Mouse (Mus musculus) gastrocnemius, postnatal 14 days (tissue): ENCODE measurements around the gene Bik. TPM values are rescaled to one million over a fixed set of nuclear protein-coding genes. Genes with fewer than 3 reads are reported as not detected.

Experiments
- DNase-seq: peaks from one replicate; pipeline ENCODE4 v3.0.0; 2021; ENCODE audit warnings: mixed read lengths
- intact Hi-C: fragments of 180-260 bp; cut with DNase I; formaldehyde crosslinking; loops from one replicate; pipeline ENCODE4 v1.15.1; 2025; ENCODE audit warnings: low total_unique reads
- total RNA-seq, 2 experiments: library from RNA; stranded (reverse); gene quantifications; 2 replicates each; pipeline ENCODE4 v1.2.3; 2021

Bik gene
- total RNA-seq, 2 experiments from 2014 or later: 2.8 to 3.2 TPM

- intact Hi-C loops: no loop called here
- DNase-seq: no peak
These were observed 43.0 kb downstream of the Bik start for GRCm38 (mm10) chr15:83569682-83570081.

GRCm38 (mm10) chr15:83570641-83571040 is 44.0 kb downstream of the Bik start:
- DNase-seq: no peak
- intact Hi-C loops: no loop called here

DNA sequence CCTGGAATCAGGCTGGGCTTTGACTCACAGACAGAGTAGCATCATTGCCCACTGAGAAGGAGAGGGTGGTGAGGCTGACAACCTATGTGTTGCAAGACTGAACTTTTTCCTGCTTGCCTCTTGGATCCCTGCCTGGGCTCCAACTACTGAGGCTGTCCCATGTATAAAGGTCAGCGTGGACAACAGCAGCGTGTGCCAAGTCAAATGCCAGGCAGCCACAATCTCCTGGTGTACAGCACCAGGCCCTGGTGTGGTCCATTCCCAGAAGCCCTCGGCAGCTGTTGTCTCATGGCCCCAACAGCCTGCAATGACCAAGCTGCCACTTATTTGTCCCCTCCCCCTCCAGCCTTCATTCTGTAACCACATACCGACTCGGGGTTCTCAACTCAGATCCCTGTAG is 45.0 kb downstream of the Bik start:
- intact Hi-C loops: no loop called here
- DNase-seq: no peak

GRCm38 (mm10) chr15:83572132-83572531 is 45.5 kb downstream of the Bik start:
- no peak for DNase-seq
- intact Hi-C loops: no loop called here

DNA sequence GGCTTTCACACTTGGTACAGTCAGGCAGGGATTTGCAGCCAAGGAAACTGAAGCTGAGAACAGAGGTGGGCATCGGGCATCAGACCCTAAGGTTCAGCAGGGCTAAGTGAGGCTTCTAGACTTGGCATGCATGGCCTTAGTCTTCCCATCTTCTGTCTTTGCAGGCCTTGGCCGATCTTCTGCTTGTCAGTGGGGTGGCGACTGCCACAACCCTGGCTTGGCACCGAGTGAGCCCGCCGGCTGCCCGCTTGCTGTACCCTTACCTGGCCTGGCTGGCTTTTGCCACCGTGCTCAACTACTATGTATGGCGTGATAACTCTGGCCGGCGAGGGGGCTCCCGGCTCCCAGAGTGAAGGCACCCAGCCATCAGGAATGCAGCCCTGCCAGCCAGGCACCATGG is 46.9 kb downstream of the Bik start:
- intact Hi-C loops: no loop called here
- no peak for DNase-seq

DNA sequence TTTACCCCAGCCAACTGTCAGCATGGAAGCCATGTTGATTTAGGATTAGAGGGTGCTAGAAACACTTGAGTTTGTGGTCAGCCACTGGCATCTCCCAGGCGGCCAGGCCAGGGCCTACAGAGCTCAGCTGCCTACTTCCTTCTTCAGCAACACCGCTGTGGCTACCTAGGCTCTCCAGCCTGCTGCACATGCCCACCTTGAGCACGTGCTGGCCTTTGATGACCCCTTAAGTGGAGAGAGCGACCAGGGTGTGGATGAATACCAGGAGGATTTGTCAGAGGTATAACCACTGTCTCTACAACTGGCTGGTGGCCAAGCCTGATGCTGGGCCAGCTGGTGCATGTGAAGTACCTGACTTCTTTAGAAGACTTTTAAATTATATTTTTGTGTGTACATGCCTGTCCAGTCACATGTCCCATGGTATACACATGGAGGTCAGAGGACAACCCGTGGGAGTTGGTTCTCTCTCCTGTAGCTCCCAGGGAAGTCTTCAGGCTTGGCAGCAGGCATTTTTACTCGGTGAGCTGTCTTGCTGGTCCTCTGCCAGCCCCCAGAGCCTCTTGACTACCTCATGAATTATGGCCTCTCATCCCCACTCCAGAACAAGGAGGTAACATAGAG is 48.2 kb downstream of the Bik start:
- DNase-seq: no peak
- intact Hi-C loops: no loop called here

- no peak for DNase-seq
- intact Hi-C loops: no loop called here
These were observed 48.9 kb downstream of the Bik start for GRCm38 (mm10) chr15:83575543-83575942.

- no peak for DNase-seq
- intact Hi-C loops: no loop called here
These were observed 50.0 kb downstream of the Bik start for GRCm38 (mm10) chr15:83576651-83577050.

- intact Hi-C loops: no loop called here
- no peak for DNase-seq
These were observed 56.3 kb downstream of the Bik start for GRCm38 (mm10) chr15:83582931-83583330.

GRCm38 (mm10) chr15:83583419-83584156 is 56.9 kb downstream of the Bik start:
- intact Hi-C loops: no loop called here
- peak; percentile 50 for DNase-seq

- intact Hi-C loops: no loop called here
- no peak for DNase-seq
These were observed 58.1 kb downstream of the Bik start for GRCm38 (mm10) chr15:83584741-83585220.

DNA sequence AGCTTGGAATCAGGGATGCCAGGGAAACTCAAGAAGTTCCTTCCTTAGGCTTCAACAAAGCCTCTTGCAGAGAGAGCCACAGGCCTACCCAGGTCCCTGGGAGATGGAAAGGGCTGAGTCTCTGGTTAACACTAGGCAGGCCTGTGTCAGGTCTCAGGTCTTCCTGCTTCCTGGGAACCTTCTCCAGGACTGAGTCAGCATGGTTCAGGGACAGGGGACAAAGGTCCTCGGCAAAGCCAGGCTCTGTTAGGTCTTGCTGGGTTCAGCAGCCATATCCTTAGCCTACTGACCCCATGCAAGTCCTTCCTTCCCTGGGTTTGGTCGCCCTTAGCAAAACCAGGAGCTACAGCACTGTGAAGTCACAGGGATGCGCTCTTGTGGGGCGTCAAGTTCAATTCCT is 64.2 kb downstream of the Bik start:
- intact Hi-C loops: no loop called here
- no peak for DNase-seq

DNA sequence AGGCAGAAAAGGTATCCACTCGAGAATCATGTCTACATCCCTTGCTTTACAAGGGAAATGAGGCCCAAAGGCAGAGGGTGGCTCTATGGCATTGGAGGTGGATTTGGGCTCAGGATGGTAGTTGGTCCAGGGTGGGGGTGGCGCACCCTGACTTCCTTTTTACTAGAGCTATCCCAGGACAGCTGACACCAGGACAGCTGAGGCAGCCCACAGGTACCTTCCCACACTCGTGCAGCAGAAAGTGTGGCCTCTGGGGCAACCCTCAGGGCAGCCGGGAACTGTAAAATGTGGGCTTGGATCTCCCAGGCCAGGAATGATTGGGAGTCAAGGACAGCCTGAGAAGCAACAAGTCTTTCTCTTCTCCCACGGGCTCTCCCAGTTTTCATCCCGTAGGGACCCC is 65.1 kb downstream of the Bik start:
- intact Hi-C loops: no loop called here
- DNase-seq: no peak

DNA sequence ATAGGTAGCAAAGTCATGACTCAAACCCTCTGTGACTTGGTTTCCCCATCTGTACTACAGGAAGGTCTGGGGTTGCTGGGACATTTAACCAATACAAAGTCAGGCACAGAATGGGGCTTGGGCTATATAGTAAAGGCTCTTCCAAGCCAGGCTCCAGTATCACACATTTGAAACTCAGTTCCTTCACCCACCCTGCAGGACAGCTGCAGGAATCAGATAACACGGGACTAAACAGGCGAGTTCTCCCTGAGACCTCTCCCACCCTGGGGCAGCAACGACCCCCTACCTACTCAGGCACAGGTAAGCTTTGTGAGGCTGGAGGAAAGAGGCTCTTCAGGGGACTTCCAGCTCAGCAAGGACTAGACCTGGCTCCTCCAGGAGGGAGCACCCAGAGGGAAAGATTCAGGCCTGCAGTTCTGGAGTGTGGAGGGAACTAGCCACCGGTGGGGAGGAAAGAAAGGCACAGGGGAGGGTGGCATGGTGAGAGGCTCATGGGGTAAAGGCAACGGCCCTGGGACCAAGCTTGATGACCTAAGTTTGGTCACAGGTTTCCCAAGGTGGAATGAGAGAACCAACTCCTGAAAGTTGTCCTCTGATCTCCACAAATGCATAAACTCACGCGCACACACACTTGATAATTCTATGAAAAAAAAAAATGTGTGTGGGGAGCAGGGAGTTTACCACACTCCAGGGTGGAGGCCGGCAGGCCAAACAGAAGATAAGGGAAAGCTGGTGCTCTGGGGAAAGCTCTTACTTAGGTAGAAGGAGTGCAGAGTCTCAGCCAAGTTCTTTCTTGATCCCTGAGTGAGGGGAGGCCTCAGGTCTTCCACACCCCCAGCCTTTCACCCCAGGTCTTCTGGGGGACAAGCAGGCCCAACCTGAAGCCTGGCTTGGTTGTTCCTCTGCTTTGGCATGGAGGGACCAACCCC is 65.9 kb downstream of the Bik start:
- no peak for DNase-seq
- intact Hi-C loops: no loop called here

DNA sequence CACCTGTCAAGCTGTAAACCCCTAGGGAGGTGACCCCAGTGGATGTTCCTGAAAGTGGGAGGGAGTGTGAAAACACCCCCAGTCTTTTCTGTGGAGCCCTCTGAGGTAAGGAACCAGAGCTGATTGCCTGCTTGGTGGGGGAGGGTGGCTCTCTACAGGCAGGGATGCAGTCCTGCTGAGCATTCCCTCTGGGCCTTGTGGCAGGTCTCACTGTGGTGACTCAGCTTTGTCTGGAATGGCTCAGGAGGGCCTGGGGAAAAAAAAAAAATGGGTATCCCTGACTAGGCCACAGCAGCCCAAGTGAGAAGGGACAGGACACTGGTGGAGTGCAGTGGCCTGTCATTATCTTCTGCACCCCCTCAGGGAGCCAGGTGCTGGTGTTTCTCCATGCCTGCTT is 66.5 kb downstream of the Bik start:
- DNase-seq: no peak
- intact Hi-C loops: no loop called here

- DNase-seq: no peak
- intact Hi-C loops: no loop called here
These were observed 67.2 kb downstream of the Bik start for GRCm38 (mm10) chr15:83593702-83594512.
